Mouse (Mus musculus) olfactory bulb, adult 2 months (tissue): ENCODE results near the gene Apol7e.

ENCODE experiments used
- CTCF ChIP-seq: fragments of 200-500 bp; IDR thresholded peaks from 2 replicates; pipeline ENCODE4 v1.5.1; 2012; ENCODE audit warnings: low read depth, mild to moderate bottlenecking, low read length, moderate library complexity; ENCODE audit not compliant: insufficient read depth
- POLR2A ChIP-seq: fragments of 200-500 bp; IDR thresholded peaks from 2 replicates; pipeline ENCODE4 v1.6.1; 2012; ENCODE audit warnings: mild to moderate bottlenecking, low read depth, low read length, moderate library complexity; ENCODE audit not compliant: insufficient read depth

DNA sequence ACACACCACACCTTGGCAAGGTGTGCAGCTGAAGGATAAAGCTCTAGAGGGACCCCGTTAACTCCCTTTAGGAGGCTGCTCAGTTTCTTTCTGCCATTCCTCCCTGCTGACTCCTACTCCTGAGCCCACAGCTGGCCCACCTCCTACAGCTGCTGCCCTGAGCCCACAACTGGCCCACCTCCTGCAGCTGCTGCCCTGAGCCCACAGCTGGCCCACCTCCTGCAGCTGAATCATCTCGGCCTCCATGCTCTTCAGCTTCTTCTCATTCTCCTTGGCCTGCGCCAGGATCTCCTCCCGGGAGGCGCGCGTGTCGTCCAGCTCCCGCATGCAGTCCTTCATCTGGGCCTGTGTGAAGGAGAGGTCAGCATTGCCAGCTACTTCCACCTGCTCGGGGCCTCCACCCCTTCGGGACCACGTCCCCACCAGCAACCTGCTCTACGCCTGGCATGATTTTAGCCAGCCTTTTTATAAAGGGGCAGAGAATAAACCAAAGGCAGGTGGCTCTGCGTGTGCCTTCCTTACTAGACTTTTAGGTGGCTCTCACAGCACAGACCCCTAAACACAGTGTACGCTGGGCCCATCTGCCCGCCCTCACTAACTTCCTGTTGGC lies 66.9 kb downstream of the Apol7e start:
- TF ChIP-seq CTCF = no peak
- TF ChIP-seq POLR2A = no peak
